Mouse (Mus musculus): ENCODE data around the gene Prkrip1. TPM values are rescaled to one million over a fixed set of nuclear protein-coding genes. Genes with fewer than 3 reads are reported as not detected.
A peak's percentile ranks its signal among the peaks of the same experiment; 100 is the strongest.

Gene Prkrip1
- 10 to 100 TPM; 25.2 to 36.0 (median 26.9) TPM for total RNA-seq (2022)

DNA sequence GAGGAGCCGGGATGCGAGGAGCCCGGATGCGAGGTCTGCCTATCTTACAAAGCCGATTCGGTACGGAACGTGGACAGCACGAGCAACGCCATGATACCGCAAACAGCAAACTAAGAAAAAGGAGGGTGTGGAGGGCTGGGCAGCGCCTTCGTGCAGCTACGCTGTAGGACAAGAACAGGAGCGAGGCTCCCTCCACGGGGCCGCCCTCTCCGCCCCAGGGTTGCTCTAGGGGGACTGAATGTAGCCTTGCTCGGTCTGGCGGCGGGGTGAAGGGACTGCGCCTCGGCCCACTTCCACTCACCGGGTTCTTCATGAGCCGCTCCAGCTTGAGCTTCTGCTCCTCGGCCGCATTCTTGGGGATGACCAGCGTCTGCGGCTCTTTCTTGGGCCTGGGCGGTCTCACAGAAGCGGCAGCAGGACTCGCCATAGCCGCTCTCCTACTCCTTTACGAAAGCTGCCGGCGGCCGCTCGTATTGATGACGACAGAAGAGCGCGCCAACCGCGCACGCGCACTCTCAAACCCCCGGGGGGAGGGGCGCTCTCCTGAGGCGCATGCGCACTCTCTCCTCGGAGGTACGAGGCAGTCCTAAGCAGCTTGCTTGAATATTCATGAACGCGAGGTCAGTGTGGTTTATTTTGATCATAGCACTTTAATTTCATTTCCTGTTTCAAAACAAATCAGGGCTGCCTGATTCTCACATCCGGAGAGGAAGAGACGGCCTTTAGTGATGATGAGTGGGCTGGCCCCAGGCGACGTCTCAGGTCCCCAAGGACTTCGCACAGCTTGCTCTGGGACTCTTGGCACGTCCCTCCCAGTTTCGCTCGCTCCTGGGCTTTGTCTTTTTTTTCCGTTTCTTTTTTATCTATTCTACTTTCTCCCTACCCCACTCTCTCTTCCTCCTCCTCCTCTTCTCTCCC lies at the start of gene Prkrip1:
TSS of gene Prkrip1 (minus strand) at position 490 of the 918 bp plus-strand sequence.
- DNase-seq (ENCODE audit: low spot score in 2 of 2), result peak; percentile 87 to 89

DNA sequence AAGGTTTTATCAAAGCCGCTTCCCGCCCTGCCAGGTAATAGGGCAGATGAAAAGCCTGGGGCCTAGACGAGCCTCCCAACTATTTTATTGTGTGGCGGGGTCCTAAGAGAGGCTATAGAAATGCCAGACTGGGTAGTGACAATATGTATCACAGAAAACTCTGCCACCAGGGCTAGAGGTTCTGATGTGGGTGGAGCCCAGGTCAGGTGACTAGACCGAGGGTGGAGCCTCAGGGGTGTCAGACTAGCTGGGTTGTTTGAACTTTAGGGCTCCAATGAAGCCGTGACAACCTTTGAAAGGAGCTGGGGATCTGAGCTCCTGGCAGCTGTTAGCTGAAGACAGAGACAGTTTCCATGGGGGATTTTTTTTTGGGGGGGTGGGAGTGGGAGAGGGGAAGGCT lies 49.7 kb upstream of the Prkrip1 start:
- no peak for DNase-seq (ENCODE audit: low spot score in 2 of 2)

DNA sequence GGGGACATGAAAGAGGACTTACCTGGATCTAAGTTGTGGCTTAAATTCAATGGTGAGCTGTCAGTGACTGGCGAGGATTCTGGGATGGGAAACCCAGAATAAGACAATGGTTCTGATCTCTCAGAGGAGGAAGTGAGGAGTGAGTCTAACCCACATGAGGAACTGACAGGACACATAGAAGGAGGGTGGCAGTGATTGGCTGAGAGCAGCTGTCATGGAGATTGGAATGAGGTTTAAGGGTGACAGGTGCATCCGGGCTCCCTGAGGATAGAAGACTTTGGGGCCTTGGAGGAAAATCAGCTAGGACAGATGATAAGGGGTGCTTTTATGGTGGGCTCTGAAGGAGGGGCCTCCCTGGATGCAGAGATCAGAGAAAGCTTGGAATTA lies 47.7 kb upstream of the Prkrip1 start, which contains the start of gene Sh2b2:
TSS of gene Sh2b2 (minus strand) at position 105 of the 387 bp plus-strand sequence.
- no peak for DNase-seq (ENCODE audit: low spot score in 2 of 2)

DNA sequence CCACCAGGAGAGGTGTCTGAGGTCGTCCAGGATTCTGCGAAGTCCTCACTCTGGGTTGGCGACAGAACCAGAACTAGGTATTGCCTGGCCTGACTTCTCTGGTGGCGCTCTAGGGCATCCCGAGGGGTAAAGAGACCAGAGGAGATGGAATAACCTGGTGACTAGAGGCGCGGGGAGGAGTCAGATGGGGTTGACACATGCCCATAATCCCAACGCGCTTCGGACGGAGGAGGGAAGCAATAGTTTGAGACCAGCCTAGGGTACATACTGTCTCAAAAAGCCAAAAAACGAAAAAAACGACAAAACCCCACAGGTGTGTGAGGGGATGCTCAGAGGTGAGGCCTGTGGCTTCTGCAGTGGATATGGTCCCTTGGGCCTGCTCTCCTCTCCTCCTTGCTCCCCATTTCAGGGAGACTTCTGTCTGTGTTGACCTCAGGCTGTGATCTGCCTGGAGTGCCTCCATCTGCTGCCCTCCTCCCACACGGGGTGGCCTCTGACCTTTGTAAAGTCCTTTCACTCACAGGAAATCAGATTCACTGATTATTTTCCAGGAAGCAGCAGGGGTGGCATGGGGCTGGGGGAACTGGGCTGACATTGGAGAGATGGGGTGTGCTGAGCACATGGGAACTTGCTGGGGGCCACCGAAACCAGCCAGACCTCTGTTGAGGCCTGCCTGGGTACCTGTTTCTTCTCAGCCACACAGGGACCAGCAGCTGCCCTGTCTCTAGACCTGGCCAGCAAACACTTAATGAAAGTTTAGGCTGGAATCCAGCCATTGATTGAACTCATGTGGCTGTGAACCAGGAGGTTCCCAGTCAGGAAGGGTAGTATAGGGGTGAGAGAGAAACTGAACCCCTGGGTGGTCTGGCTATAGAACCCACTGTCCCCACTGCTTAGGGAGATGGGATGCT lies 47.0 kb upstream of the Prkrip1 start:
- no peak for DNase-seq (ENCODE audit: low spot score in 2 of 2)

DNA sequence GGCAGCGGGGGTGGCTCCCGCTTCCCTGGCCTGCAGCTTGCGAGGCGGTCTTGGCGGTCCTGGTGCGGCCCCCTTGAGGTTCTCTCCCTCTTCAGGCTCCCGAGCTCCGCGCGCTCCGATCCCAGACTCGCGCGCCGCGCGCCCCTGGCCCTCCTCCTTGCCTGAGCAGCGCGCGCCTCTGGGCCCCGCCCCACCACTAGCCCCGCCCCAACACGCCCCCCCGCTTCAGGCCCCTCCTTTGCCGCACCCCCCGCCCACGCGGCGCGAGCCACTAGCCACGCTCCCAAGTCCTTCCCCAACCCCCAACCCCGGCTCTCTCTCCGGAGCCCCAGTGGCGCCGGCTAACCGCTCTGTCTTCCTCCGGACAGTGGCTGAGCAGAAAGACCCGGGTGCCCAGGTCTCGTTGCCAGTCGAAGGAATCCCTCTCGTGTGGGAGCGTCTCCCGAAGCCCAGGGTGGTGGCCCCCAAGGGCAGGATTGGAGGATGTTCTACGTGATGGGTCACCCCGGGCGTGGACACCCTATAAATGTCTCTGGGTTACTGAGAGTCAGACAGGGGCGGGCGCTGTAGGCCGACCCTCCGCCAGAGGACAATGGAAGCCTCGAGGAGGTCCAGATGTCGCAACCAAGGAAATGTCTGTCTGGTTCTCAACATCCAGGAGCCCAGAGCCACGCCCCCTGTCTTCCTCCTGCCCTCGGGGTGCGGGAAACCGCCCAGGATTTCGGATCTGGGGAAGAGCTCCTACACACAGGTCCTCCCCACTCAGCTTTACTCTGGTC lies 46.2 kb upstream of the Prkrip1 start:
- peak; percentile 60 to 81 for DNase-seq (ENCODE audit: low spot score in 2 of 2)

DNA sequence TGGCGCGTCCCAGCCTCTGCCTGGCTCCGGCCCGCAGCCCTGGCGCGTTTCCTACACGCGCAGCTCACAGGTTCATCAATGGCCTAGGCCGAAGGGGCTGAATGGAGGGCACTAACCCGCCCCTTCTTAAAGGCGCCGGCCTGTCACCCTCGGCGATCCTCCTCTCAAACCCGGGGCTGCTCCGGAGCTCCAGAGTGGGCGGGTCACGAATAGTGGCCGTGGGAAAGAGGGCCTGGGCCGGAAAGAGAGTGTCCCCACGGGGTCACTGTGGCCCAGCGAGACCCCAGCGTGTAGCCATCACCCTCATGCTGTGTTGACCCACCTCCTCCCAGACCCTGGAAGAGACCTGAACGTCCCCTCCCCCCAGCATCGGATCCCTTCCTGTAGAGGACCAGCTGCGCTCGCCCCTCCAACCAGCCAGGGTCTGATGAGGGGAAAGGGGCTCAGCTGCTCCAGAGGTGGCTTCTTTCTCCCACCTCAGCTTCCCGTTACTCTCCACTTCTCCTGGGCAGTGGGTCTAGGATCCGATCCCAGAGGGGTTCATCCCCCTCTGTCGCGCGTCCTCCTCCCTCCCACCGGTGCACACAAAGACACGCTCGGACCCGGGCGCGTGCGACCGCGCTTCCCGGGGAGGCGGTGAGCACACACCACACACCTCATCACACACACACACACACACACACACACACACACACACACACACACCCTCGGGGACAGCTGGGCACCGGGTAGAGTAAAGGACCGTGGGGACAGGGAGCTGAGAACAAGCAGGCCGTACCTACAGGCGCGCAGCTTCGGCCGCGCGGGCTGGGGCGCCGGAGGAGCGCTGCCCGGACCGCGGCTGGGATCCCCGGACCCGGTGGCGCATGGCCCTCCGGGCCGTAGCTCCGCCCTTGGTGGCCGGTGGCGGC lies 45.3 kb upstream of the Prkrip1 start:
- peak; percentile 6 to 32 for DNase-seq (ENCODE audit: low spot score in 2 of 2)

DNA sequence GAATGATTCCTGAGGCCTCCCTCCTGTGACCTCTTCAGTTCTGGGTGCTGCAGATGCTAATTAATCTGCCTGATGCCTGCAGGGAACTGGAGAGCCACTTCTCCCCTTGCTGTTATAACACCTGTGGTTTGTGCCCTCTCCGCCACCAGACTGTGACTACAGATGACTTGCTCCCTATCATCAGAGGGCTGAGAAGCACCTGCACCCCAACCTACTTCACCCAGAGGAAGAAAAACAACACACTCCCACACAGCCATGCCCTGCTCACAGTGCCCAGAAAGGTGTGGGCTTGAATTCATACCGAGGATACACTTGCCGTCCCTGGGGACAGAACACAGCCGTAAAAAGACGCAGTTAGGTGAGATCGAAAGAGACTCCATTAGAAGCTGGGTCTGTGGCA lies 42.4 kb upstream of the Prkrip1 start:
- DNase-seq (ENCODE audit: low spot score in 2 of 2), result no peak

DNA sequence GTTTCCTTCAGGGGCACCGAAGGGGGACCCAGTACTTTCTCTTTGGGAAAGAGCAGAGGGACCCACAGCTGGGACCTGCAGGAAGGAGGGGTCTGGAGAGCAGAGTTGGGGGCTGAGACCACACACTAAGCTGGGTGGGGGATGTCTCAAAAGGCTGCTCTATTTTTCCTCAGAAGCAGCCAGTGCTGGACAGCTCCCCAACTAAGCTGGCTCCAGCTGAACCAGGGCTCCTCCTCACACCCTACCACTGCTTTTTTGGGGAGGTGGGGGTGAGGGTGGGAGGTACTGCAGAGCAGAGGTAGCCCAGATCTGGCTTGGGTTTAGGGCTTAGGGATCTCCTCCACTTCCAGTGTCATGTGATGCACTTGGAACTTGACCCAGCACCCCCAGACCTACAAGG lies 41.6 kb upstream of the Prkrip1 start:
- DNase-seq (ENCODE audit: low spot score in 2 of 2), result no peak

DNA sequence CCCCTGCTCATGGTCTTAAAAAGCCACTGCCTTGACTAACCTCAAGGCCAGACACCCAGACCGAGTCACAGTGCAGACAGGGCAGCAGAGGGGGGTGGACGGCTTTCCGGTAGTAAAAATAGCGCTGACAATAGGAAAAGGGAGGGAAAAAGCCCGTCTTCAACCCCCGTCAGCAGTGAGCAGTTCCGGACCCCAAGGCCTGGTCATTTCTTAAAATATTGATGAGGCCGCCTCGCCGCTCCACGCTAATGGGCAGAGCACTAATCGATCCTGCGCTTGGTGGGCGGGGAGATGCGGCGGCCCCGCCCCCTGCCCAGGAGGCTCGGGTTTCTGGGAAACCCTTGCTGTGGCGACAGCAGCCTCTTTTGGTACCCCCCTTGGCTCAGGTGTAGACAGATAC lies 38.8 kb upstream of the Prkrip1 start:
- no peak for DNase-seq (ENCODE audit: low spot score in 2 of 2)

DNA sequence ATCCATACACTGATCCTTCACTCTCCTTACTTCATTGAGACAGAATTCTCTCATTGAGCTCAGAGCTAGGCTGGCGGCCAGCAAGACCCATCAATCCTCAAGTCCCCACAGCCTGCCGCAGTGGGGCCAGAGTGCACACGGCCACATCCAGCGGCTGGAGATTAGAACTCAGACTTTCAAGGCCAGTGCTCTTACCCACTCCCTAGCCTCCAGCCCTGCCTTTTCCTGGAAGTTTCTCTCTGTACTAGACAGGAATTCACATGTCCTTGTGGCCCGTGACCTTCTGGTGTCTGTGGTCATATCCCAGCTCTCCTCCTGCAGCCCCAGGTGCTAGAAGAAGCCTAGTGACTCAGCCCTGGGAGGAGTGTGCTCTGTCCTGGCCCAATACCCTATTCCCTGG lies 37.8 kb upstream of the Prkrip1 start:
- no peak for DNase-seq (ENCODE audit: low spot score in 2 of 2)

DNA sequence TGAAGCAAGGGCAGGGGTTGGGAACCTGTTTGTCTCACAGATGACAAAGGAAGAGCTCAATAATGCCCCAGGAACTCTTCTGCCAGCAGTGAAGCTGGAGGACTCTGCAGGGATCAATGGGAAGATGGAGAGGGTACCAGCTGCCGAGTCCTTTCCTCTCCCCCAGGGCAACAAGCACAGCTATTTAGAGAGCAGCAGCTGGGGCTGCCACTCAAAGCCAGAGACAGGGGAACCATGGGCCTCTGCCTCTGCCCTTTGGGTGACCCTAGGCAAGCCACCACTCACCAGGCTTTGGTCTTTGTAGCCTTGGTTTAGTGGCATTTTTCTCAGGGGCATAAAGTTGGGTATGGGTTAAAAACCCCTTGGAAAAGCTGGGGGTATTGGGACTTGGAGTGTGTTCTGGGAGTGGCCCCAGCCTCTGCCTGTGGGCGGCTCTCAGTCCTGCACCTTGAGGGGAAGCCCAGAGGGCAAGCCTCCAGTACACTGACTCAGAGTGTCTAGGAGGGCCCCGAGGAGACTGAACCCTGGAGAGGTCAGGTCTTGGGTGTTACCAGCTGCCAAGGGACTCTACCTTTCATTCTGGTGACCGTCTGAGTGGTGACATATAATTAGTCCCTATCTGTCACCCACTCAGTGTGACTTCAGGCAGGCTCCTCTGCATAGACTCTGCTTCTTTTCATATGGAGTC lies 31.7 kb upstream of the Prkrip1 start:
- no peak for DNase-seq (ENCODE audit: low spot score in 2 of 2)

DNA sequence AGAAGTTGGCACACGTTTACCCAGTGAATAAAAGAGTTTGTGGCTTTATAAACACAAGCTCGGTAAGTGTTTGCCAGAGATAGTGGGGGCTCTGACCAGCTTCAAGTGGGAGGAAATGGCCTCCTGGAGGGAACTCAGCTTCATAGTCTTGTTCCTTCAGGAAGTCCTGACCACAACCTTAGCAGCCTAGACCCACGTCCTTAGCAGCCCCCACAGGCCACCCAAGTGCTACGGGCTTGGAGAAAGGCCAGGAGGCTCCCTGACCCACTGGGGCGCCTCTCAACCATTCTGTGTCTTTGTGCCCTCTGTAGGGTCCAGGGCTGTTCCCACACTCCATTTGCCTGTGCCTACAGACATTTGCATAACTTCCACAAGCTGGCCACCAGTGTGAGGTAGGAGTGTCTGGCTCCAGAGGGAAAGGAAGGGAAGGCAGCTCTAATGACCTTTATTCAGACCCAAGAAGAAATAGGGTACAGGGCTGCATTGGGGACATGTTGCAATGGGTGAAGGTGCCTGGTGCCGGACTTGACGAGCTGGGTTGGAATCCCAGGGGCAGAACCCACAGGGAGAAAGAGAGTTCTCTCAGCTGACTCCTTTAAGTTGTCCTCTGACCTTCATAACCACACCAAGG lies 27.6 kb upstream of the Prkrip1 start:
- DNase-seq (ENCODE audit: low spot score in 2 of 2), result no peak

DNA sequence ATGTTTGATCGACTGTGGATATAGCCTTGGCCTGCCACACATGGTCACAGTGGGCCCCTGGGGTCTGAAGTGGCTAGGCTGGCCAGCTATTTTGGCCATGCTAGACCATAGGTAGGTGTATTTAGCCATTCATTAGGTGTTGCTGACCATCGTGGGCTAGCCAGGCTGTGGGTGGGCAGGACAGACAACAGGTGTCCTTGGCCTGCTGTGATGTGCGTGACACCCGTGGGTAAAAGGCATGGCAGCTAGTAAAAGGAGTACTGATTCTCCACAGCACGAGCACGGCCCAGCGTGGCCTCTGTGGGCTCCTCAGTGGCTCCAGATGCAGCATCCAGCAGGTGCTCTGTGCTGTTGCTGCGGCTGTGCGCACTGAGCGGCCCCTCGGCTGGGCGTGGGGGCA lies 19.8 kb upstream of the Prkrip1 start:
- DNase-seq (ENCODE audit: low spot score in 2 of 2), result no peak

DNA sequence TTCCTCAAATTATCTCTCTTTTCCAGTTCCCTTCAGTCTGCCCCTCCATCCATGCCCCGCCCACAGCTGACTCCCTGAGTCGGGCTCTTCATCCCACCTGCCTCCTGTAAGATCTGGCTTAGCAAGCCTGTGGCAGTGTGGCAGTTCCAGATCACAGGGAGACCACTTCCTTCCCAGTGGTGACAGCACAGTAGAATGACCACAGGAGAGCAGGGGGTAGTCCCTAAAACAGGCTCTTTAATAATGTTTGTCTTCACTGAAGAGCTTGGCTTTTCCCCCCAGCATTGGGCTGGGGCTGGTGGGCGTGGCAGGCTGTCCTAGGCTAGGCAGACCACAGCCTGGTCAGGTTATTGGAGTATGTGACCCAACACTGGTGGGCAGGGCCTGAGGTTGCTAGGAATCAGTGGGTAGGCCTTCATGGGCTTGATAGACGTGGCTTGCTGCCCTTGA lies 19.2 kb upstream of the Prkrip1 start:
- DNase-seq (ENCODE audit: low spot score in 2 of 2), result no peak

DNA sequence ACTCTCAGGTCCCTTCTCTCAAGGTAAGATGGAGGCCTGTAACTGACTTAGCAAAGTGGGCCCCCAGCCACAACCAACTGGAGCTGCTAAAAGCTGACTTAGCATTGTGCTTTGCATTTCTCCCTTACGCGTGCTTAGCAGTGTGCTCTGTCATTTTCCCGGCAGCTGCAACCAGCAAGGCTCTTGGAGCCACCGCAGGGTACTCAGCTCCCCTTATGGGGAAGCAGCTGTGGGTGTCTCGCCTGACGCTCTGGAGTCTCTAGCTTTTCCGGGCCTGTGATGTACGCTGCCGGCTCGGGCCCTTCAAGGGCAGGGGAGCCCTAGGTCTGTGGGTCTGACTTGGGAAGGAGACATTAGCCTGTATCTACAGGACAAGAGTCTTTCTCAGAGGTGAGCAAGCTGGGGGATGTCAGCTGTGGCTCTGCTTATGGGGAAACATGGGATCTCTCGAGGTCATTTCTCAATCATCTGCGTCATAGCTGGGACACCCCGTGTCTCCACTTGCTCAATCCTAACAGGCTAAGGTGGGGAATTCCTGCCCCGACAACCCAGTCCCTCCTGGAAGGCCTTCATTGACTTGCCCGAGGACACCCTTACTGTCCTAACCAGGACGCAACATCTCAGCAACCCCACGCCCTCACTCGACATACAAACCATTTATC lies 18.4 kb upstream of the Prkrip1 start:
- no peak for DNase-seq (ENCODE audit: low spot score in 2 of 2)

DNA sequence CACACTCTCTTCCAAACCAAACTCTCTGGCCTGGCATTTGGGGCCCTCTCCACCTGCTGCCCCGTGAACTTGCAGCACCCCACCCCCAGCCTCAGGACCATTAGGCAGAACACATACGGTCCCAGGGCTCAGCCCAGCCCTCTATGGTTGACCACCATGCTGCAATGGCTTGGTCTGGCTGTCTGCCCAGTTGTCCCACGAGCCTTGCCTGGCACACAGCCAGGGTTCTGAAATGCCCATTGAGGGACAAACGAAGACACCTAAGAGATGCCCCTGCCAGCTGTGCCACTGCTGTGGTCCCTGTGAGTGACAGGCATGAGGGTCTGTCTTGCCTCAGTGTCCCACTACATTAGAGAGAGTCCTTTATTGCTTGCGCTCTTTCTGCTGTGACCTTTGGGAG lies 17.2 kb upstream of the Prkrip1 start:
- DNase-seq (ENCODE audit: low spot score in 2 of 2), result no peak

DNA sequence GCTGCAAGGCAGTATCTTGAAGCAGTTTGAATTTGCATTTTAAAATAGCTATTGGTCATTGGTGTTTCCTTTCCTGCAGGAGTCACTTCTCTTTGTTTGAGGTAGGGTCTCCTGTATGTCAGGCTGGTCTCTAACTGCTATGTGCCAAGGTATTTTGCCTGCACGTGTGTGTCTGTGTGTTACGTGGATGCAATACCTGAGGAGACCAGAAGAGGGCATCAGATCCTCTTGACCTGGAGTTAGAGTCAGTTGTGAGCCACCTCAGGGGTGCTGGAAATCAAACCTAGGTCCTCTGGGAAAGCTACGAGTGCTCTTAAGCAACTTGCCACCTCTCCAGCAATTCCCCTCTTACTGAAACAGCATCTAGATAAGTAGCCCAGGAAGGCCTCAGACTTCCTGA lies 16.4 kb upstream of the Prkrip1 start:
- DNase-seq (ENCODE audit: low spot score in 2 of 2), result no peak

DNA sequence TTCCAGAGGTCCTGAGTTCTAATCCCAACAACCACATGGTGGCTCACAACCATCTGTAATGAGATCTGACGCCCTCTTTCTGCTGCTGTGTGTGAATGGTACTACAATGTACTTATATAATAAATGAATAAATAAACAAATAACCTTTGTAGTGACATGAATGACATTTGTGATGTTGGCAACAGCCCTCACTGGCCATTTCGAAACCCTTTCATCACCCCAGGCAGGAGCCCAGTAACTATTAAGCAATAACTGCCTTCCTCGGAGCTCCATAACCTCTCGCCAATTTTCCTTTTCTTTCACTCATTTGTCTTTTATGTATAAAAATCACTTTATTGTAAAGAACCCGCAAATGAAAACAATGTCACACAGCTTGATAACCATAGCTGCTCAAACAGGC lies 15.0 kb upstream of the Prkrip1 start:
- DNase-seq (ENCODE audit: low spot score in 2 of 2), result no peak

DNA sequence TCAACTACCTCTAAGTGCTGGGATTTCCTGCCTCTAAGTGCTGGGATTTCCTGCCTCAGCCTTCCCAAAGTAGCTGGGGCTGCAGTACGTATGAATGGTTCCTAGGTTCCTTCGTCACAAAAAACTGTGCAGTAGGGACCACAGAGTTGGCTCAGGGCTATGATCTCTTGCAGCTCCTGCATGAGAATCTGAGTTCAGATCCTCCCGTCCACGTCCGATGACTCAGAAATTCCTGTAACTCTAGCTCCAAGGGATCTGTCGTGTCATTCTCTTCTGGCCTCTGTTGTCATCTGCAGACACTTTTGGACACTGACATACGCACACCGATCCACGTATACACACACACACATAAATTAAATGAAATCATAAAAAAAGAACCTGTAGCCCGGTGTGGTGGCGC lies 14.0 kb upstream of the Prkrip1 start:
- DNase-seq (ENCODE audit: low spot score in 2 of 2), result no peak

Measured in left cerebral cortex, adult 8-10 months (tissue).